Mouse (Mus musculus): ENCODE measurements around the gene Ascc1. TPM values are rescaled to one million over a fixed set of nuclear protein-coding genes. Genes with fewer than 3 reads are reported as not detected.

The Ascc1 gene
- polyA plus RNA-seq, 1 experiment, result 24.1 TPM

GRCm38 (mm10) chr10:60050581-60050980 is 48.0 kb downstream of the Ascc1 start:
- no peaks in the 10 kb centered on the region for H3K27me3 ChIP-seq (ENCODE audit: control insufficient read depth, insufficient read depth, insufficient read length)
- H3ac ChIP-seq (ENCODE audit: control insufficient read depth, insufficient read length, low read depth), result no peak overlapping the region
- no peaks in the 10 kb centered on the region for H3K79me3 ChIP-seq (ENCODE audit: low read depth)
- H3K79me2 ChIP-seq (ENCODE audit: control insufficient read depth, insufficient read depth), result no peaks in the 10 kb centered on the region
- H3K4me3 ChIP-seq (ENCODE audit: insufficient read depth, poor library complexity, severe bottlenecking), result no peak overlapping the region
- no peaks in the 10 kb centered on the region for H3K36me3 ChIP-seq (ENCODE audit: control insufficient read depth, insufficient read depth)
- TF ChIP-seq CTCF (IDR thresholded peaks at IDR 0.05; ENCODE audit: control insufficient read depth, insufficient read depth, insufficient read length) (no peak), MYOD1 (IDR thresholded peaks at IDR 0.05; ENCODE audit: control insufficient read depth, insufficient read length, low read depth) (no peak), MYOG (IDR thresholded peaks at IDR 0.05; ENCODE audit: control insufficient read depth, extremely low read depth, insufficient read length) (no peak), FOSL1 (IDR thresholded peaks at IDR 0.05; ENCODE audit: insufficient read depth, low read length, poor library complexity, severe bottlenecking) (no peak), CEBPB (IDR thresholded peaks at IDR 0.05; ENCODE audit: low read depth) (no peak), USF1 (IDR thresholded peaks at IDR 0.05; ENCODE audit: low read depth) (no peak), MAX (IDR thresholded peaks at IDR 0.05) (no peak)

- Histone ChIP-seq H3K79me2 (ENCODE audit: control insufficient read depth, insufficient read depth) (no peaks in the 10 kb centered on the region), H3K4me3 (ENCODE audit: insufficient read depth, poor library complexity, severe bottlenecking) (no peak overlapping the region), H3K36me3 (ENCODE audit: control insufficient read depth, insufficient read depth) (no peaks in the 10 kb centered on the region), H3ac (ENCODE audit: control insufficient read depth, insufficient read length, low read depth) (no peak overlapping the region), H3K79me3 (ENCODE audit: low read depth) (no peaks in the 10 kb centered on the region), H3K27me3 (ENCODE audit: control insufficient read depth, insufficient read depth, insufficient read length) (no peaks in the 10 kb centered on the region)
- TF ChIP-seq CTCF (IDR thresholded peaks at IDR 0.05; ENCODE audit: control insufficient read depth, insufficient read depth, insufficient read length) (no peak), MAX (IDR thresholded peaks at IDR 0.05) (no peak), FOSL1 (IDR thresholded peaks at IDR 0.05; ENCODE audit: insufficient read depth, low read length, poor library complexity, severe bottlenecking) (no peak), MYOD1 (IDR thresholded peaks at IDR 0.05; ENCODE audit: control insufficient read depth, insufficient read length, low read depth) (no peak), MYOG (IDR thresholded peaks at IDR 0.05; ENCODE audit: control insufficient read depth, extremely low read depth, insufficient read length) (no peak), CEBPB (IDR thresholded peaks at IDR 0.05; ENCODE audit: low read depth) (no peak), USF1 (IDR thresholded peaks at IDR 0.05; ENCODE audit: low read depth) (no peak)
These were observed 50.5 kb downstream of the Ascc1 start for GRCm38 (mm10) chr10:60053073-60053472.

- Histone ChIP-seq H3K36me3 (ENCODE audit: control insufficient read depth, insufficient read depth) (no peaks in the 10 kb centered on the region), H3ac (ENCODE audit: control insufficient read depth, insufficient read length, low read depth) (no peak overlapping the region), H3K27me3 (ENCODE audit: control insufficient read depth, insufficient read depth, insufficient read length) (no peaks in the 10 kb centered on the region), H3K79me2 (ENCODE audit: control insufficient read depth, insufficient read depth) (no peaks in the 10 kb centered on the region), H3K4me3 (ENCODE audit: insufficient read depth, poor library complexity, severe bottlenecking) (no peak overlapping the region), H3K79me3 (ENCODE audit: low read depth) (no peaks in the 10 kb centered on the region)
- TF ChIP-seq CTCF (IDR thresholded peaks at IDR 0.05; ENCODE audit: control insufficient read depth, insufficient read depth, insufficient read length) (no peak), USF1 (IDR thresholded peaks at IDR 0.05; ENCODE audit: low read depth) (no peak), MYOG (IDR thresholded peaks at IDR 0.05; ENCODE audit: control insufficient read depth, extremely low read depth, insufficient read length) (no peak), MAX (IDR thresholded peaks at IDR 0.05) (no peak), FOSL1 (IDR thresholded peaks at IDR 0.05; ENCODE audit: insufficient read depth, low read length, poor library complexity, severe bottlenecking) (no peak), CEBPB (IDR thresholded peaks at IDR 0.05; ENCODE audit: low read depth) (no peak), MYOD1 (IDR thresholded peaks at IDR 0.05; ENCODE audit: control insufficient read depth, insufficient read length, low read depth) (no peak)
These were observed 59.6 kb downstream of the Ascc1 start for GRCm38 (mm10) chr10:60062173-60062572.

GRCm38 (mm10) chr10:60062931-60063330 is 60.3 kb downstream of the Ascc1 start:
- TF ChIP-seq MYOD1 (IDR thresholded peaks at IDR 0.05; ENCODE audit: control insufficient read depth, insufficient read length, low read depth) (no peak), FOSL1 (IDR thresholded peaks at IDR 0.05; ENCODE audit: insufficient read depth, low read length, poor library complexity, severe bottlenecking) (no peak), MAX (IDR thresholded peaks at IDR 0.05) (no peak), CEBPB (IDR thresholded peaks at IDR 0.05; ENCODE audit: low read depth) (no peak), MYOG (IDR thresholded peaks at IDR 0.05; ENCODE audit: control insufficient read depth, extremely low read depth, insufficient read length) (no peak), CTCF (IDR thresholded peaks at IDR 0.05; ENCODE audit: control insufficient read depth, insufficient read depth, insufficient read length) (no peak), USF1 (IDR thresholded peaks at IDR 0.05; ENCODE audit: low read depth) (no peak)
- Histone ChIP-seq H3K4me3 (ENCODE audit: insufficient read depth, poor library complexity, severe bottlenecking) (no peak overlapping the region), H3ac (ENCODE audit: control insufficient read depth, insufficient read length, low read depth) (no peak overlapping the region), H3K27me3 (ENCODE audit: control insufficient read depth, insufficient read depth, insufficient read length) (no peaks in the 10 kb centered on the region), H3K79me3 (ENCODE audit: low read depth) (no peaks in the 10 kb centered on the region), H3K79me2 (ENCODE audit: control insufficient read depth, insufficient read depth) (no peaks in the 10 kb centered on the region), H3K36me3 (ENCODE audit: control insufficient read depth, insufficient read depth) (no peaks in the 10 kb centered on the region)

- H3K36me3 ChIP-seq (ENCODE audit: control insufficient read depth, insufficient read depth), result no peaks in the 10 kb centered on the region
- no peaks in the 10 kb centered on the region for H3K79me2 ChIP-seq (ENCODE audit: control insufficient read depth, insufficient read depth)
- TF ChIP-seq USF1 (IDR thresholded peaks at IDR 0.05; ENCODE audit: low read depth), result no peak
- peak; percentile 64 for TF ChIP-seq CTCF (IDR thresholded peaks at IDR 0.05; ENCODE audit: control insufficient read depth, insufficient read depth, insufficient read length)
- no peak overlapping the region for H3K4me3 ChIP-seq (ENCODE audit: insufficient read depth, poor library complexity, severe bottlenecking)
- H3K79me3 ChIP-seq (ENCODE audit: low read depth), result no peaks in the 10 kb centered on the region
- no peaks in the 10 kb centered on the region for H3K27me3 ChIP-seq (ENCODE audit: control insufficient read depth, insufficient read depth, insufficient read length)
- no peak overlapping the region for H3ac ChIP-seq (ENCODE audit: control insufficient read depth, insufficient read length, low read depth)
These were observed 63.9 kb downstream of the Ascc1 start for GRCm38 (mm10) chr10:60066524-60066923.

- Histone ChIP-seq H3K79me3 (ENCODE audit: low read depth) (no peaks in the 10 kb centered on the region), H3K4me3 (ENCODE audit: insufficient read depth, poor library complexity, severe bottlenecking) (no peak overlapping the region), H3ac (ENCODE audit: control insufficient read depth, insufficient read length, low read depth) (no peak overlapping the region), H3K79me2 (ENCODE audit: control insufficient read depth, insufficient read depth) (no peaks in the 10 kb centered on the region), H3K36me3 (ENCODE audit: control insufficient read depth, insufficient read depth) (no peaks in the 10 kb centered on the region), H3K27me3 (ENCODE audit: control insufficient read depth, insufficient read depth, insufficient read length) (no peaks in the 10 kb centered on the region)
- TF ChIP-seq MYOG (IDR thresholded peaks at IDR 0.05; ENCODE audit: control insufficient read depth, extremely low read depth, insufficient read length) (no peak), MAX (IDR thresholded peaks at IDR 0.05) (no peak), CTCF (IDR thresholded peaks at IDR 0.05; ENCODE audit: control insufficient read depth, insufficient read depth, insufficient read length) (no peak), CEBPB (IDR thresholded peaks at IDR 0.05; ENCODE audit: low read depth) (no peak), MYOD1 (IDR thresholded peaks at IDR 0.05; ENCODE audit: control insufficient read depth, insufficient read length, low read depth) (no peak), USF1 (IDR thresholded peaks at IDR 0.05; ENCODE audit: low read depth) (no peak), FOSL1 (IDR thresholded peaks at IDR 0.05; ENCODE audit: insufficient read depth, low read length, poor library complexity, severe bottlenecking) (no peak)
These were observed 72.6 kb downstream of the Ascc1 start for GRCm38 (mm10) chr10:60075159-60075558.

Data from C2C12 (cell line).